Mouse (Mus musculus) olfactory bulb, adult 2 months (tissue): ENCODE measurements around the gene Ptcd2.

Experiments used
- CTCF ChIP-seq: fragments of 200-500 bp; IDR thresholded peaks from 2 replicates; pipeline ENCODE4 v1.5.1; 2012; ENCODE audit warnings: low read depth, mild to moderate bottlenecking, low read length, moderate library complexity; ENCODE audit not compliant: insufficient read depth
- POLR2A ChIP-seq: fragments of 200-500 bp; IDR thresholded peaks from 2 replicates; pipeline ENCODE4 v1.6.1; 2012; ENCODE audit warnings: mild to moderate bottlenecking, low read depth, low read length, moderate library complexity; ENCODE audit not compliant: insufficient read depth

DNA sequence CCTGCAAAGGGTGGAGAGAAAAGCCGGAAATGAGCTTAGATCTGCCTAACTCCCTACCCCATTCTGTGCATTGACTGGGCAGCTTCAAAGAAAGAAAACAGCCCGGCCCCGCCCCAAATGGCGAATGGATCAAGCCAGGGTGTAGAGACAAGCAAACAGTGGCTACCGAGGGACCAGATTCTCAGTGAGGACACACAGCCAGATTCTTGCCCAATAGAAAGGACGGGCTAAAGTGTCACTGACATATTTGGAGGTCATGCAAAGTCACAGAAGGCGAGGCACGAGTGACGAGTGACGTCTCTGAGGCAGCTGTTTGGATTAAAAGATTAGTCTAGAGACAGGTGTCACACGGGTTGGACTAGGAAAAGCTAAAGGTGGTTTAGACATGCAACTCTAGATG is 40.1 kb downstream of the Ptcd2 start:
- TF ChIP-seq POLR2A (no peak), CTCF (no peak)
